Mouse (Mus musculus) heart, postnatal 25 days (tissue): ENCODE measurements around the gene BC034090. TPM values are rescaled to one million over a fixed set of nuclear protein-coding genes. Genes with fewer than 3 reads are reported as not detected.

Experiments
- total RNA-seq, 2 experiments: library from RNA; stranded (reverse); gene quantifications; 2 replicates each; pipeline ENCODE4 v1.2.3; 2021

The BC034090 gene
- total RNA-seq, 2 experiments from 2014 or later, result 38.0 to 41.4 TPM

Other genes with a start within 250 kb of the BC034090 start
- gene Ier5, start 144.8 kb downstream of the BC034090 start, total RNA-seq, result 10 to 100 TPM; 12.7 to 16.5 TPM
- gene Mr1, start 97.6 kb downstream of the BC034090 start, total RNA-seq, result 1 to 10 TPM; 5.9 to 6.4 TPM
- gene Stx6, start 85.7 kb downstream of the BC034090 start, total RNA-seq, result 10 to 100 TPM; 25.2 to 26.5 TPM
- gene Xpr1, start 173.0 kb upstream of the BC034090 start, total RNA-seq, result 10 to 100 TPM; 29.3 to 32.1 TPM